Mouse (Mus musculus) layer of hippocampus, adult 2 months (tissue): ENCODE results near the gene 1700017B05Rik. TPM values are rescaled to one million over a fixed set of nuclear protein-coding genes. Genes with fewer than 3 reads are reported as not detected.
"Not testable (repeated sequence)": the region's sequence is repeated elsewhere in the genome, so short reads cannot be mapped to it uniquely, and the experiment has no call there.

ENCODE experiments used
- DNase-seq, 2 experiments: peaks; one replicate each; pipeline ENCODE4 v3.0.0; 2022; ENCODE audit warnings: low spot score in 2 of 2
- H3K27ac ChIP-seq: fragments of 200-600 bp; 2 replicates; pipeline ENCODE4 v1.8.1; 2022
- H3K4me3 ChIP-seq: fragments of 200-600 bp; 2 replicates; pipeline ENCODE4 v1.8.1; 2022; ENCODE audit warnings: mild to moderate bottlenecking
- CTCF ChIP-seq: fragments of 200-600 bp; conservative IDR thresholded peaks from 2 replicates; pipeline ENCODE4 v1.8.1; 2022; ENCODE audit warnings: antibody characterized with exemption, mild to moderate bottlenecking, moderate library complexity
- total RNA-seq, 2 experiments: library from RNA; stranded (reverse); gene quantifications; 2 replicates each; pipeline ENCODE4 v1.2.3; 2021

1700017B05Rik gene
- total RNA-seq, 2 experiments from 2014 or later, result 29.4 to 32.4 TPM

- no peak for DNase-seq
- Histone ChIP-seq H3K4me3 (no peak overlapping the region), H3K27ac (no peak overlapping the region)
- TF ChIP-seq CTCF, result no peak
Observed at GRCm38 (mm10) chr9:57231536-57232255, 30.7 kb downstream of the 1700017B05Rik start.

GRCm38 (mm10) chr9:57230146-57230783, 32.1 kb downstream of the 1700017B05Rik start:
- no peak for DNase-seq
- Histone ChIP-seq H3K4me3 (no peak overlapping the region), H3K27ac (no peak overlapping the region)
- TF ChIP-seq CTCF, result no peak

DNA sequence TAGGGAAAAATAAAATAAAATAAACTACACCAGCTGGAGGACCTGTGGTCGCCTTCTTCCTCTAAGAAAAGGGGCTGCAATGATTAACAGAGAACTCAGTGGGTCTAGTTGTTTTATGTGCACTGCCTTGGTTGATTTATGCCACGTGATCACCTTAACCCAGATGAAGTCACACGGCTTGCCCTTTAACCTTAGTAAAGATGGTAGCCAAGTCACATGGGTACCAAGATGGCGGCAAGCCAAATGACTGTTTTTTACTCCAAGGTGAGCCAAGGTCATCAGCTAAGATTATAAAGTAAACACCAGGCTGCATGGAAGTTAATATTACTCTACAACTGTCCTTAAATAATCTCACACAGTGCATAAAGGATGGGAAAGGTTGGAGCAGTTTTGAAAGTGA, 32.7 kb downstream of the 1700017B05Rik start:
- DNase-seq, result no peak
- Histone ChIP-seq H3K4me3 (no peak overlapping the region), H3K27ac (no peak overlapping the region)
- no peak for TF ChIP-seq CTCF

GRCm38 (mm10) chr9:57228186-57228585, 34.2 kb downstream of the 1700017B05Rik start:
- no peak overlapping the region for H3K4me3 ChIP-seq
- TF ChIP-seq CTCF, result no peak
- DNase-seq, result no peak
- no peak overlapping the region for H3K27ac ChIP-seq

DNA sequence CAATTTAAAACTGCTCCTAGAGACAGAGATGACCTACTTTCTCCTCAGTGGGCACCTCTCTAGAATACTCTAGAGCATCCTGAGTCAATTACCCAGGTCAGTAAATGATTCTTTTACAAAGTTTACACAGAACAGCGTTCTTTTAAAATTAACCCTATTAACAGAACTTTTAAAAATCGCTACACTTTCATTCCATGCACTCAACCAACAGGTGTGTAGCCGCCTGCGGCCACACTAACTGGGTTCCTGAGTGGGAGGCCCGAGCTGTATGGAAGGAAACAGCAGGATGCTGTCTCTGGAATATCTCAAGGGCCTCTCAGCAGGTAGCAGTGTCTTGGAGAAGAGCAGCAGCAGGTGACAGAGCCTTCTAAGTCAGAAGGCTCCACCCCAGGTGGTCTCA, 35.2 kb downstream of the 1700017B05Rik start:
- Histone ChIP-seq H3K4me3 (no peak overlapping the region), H3K27ac (no peak overlapping the region)
- no peak for TF ChIP-seq CTCF
- no peak for DNase-seq

- not testable (repeated sequence) for H3K4me3 ChIP-seq, DNase-seq, H3K27ac ChIP-seq
Observed at GRCm38 (mm10) chr9:57226628-57227122, 35.7 kb downstream of the 1700017B05Rik start.

DNA sequence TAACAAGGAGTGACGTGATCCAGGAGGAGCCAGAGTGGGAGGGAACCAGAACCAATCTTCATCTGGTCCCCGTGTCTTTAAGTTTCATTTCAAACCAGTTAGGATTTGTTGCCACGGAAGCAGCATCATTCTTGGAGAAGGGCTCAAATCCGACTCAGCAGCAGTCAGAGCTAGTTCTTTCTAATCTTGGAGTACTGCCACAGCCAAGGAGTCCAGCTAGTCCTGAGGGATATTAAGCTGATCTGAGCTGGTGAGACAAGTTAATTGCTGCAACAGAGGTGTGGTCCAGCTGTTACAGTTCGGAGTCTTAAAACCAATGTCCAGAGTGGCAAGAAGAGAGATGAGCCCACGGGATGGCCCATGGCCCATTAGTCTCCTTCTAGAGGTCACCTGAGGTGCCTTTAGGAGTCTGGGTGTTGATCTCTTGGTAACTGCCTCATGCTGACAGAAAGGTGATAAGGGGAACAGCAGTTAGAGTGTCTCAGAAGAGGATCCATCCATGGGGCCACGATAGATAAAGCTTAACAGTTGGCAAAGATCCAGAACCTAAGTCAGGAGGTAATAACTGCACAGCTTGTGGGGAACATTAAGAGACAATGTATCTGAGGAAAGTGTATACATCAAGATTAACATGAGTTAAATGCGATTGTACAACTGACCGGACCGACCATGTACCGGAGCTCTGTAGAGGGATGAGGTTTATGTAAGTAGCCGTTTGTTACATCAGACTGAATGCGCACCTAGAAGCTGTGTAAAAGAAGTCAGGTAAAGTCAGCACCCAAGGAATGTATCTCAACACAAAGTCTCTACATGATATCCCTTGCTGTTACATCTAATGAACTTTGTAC, 36.4 kb downstream of the 1700017B05Rik start:
- no peak for DNase-seq
- Histone ChIP-seq H3K4me3 (no peak overlapping the region), H3K27ac (no peak overlapping the region)
- TF ChIP-seq CTCF, result no peak

DNA sequence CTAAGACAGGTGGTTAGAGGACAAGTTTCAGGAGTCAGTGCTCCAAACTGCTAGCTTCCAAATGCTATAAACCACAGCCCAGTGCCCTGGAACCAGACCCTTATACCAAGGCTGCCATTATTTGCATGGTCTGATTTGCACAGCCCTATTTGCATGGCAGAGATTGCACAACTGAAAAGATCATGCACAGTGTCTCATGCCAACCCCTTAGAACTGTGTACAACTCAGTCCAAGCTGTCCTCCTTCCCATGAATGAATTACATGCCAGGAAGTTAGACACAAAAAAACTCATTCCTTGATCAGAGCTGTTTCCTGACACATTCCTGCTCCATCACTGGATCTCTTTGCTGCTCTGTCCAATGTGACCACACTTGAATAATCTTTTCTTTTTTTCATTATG, 39.1 kb downstream of the 1700017B05Rik start:
- Histone ChIP-seq H3K4me3 (no peak overlapping the region), H3K27ac (no peak overlapping the region)
- TF ChIP-seq CTCF, result no peak
- no peak for DNase-seq

DNA sequence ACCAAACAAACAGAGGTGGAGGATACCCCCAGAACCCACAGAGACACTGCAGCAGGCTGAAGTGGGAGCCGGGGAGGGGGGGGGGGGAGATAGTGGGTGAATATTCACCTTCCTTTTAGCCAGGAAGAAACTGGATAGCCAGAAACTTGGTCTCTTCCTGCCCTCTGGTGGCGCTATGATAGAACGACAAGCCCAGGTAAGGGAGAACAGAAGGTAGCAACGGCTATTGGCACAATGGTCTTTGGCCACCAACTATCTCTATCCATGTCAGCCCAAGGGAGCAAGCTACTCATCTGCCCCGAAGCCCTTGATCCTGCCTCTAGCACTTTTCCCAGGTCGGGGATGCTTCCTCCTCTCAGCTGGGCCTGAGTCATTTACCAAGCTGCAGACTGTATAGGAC, 42.1 kb downstream of the 1700017B05Rik start:
- H3K4me3 ChIP-seq, result no peak overlapping the region
- TF ChIP-seq CTCF, result peak; percentile 79
- H3K27ac ChIP-seq, result no peak overlapping the region
- DNase-seq, result peak; percentile 8 to 17

GRCm38 (mm10) chr9:57219511-57219910, 42.9 kb downstream of the 1700017B05Rik start:
- no peak for TF ChIP-seq CTCF
- DNase-seq, result no peak
- H3K4me3 ChIP-seq, result no peak overlapping the region
- H3K27ac ChIP-seq, result no peak overlapping the region

DNA sequence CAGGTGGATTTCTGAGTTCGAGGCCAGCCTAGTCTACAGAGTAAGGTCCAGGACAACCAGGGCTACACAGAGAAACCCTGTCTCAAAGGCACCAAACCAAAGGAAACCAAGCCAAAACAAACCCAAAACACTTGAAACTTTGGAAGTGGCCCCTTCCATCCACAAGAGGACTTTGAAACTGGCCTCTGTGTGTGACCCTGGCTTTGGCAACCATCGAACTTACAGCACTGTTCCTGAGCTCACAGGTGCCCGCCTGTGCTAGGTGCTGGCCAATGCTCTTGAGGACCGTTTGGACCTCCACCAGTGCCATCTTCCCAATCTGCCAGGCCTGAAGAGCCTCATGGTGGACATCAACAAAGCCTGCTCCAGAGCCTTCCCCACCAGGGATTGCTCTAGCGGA, 43.6 kb downstream of the 1700017B05Rik start:
- Histone ChIP-seq H3K27ac (no peak overlapping the region), H3K4me3 (no peak overlapping the region)
- no peak for DNase-seq
- TF ChIP-seq CTCF, result no peak

GRCm38 (mm10) chr9:57217220-57217619, 45.2 kb downstream of the 1700017B05Rik start:
- no peak for TF ChIP-seq CTCF

GRCm38 (mm10) chr9:57214500-57214899, 47.9 kb downstream of the 1700017B05Rik start:
- H3K27ac ChIP-seq, result no peak overlapping the region
- DNase-seq, result no peak
- no peak overlapping the region for H3K4me3 ChIP-seq
- TF ChIP-seq CTCF, result no peak

More at GRCm38 (mm10) chr9:57217220-57217619, 45.2 kb downstream of the 1700017B05Rik start:
- no peak overlapping the region for H3K27ac ChIP-seq
- DNase-seq, result no peak
- H3K4me3 ChIP-seq, result no peak overlapping the region
